Mouse (Mus musculus) heart, embryonic 12.5 days (tissue): ENCODE measurements around the gene Taf12. TPM values are rescaled to one million over a fixed set of nuclear protein-coding genes. Genes with fewer than 3 reads are reported as not detected.

Experiments
- ATAC-seq: fragments of 200-750 bp; cut with Nextera tagmentation; 2 replicates; pipeline ENCODE4 v1.8.0; 2017; ENCODE audit warnings: moderate TSS enrichment, moderate library complexity; ENCODE audit not compliant: insufficient number of reproducible peaks, low FRiP score
- H3K27ac ChIP-seq: fragments of 300-500 bp; sonication (generic); 2 replicates; pipeline ENCODE4 v1.5.1; 2016; ENCODE audit warnings: mild to moderate bottlenecking, moderate library complexity; ENCODE audit not compliant: poor library complexity, severe bottlenecking
- H3K27me3 ChIP-seq: fragments of 300-500 bp; sonication (generic); replicated peaks from 2 replicates; pipeline ENCODE4 v1.6.1; 2016; ENCODE audit warnings: mild to moderate bottlenecking, moderate library complexity
- H3K36me3 ChIP-seq: fragments of 300-500 bp; sonication (generic); 2 replicates; pipeline ENCODE4 v1.6.1; 2016; ENCODE audit warnings: mild to moderate bottlenecking, moderate library complexity
- H3K4me1 ChIP-seq: fragments of 300-500 bp; sonication (generic); replicated peaks from 2 replicates; pipeline ENCODE4 v1.6.1; 2016; ENCODE audit warnings: mild to moderate bottlenecking
- H3K4me2 ChIP-seq: fragments of 300-500 bp; sonication (generic); 2 replicates; pipeline ENCODE4 v1.6.1; 2016; ENCODE audit warnings: mild to moderate bottlenecking, moderate library complexity
- H3K4me3 ChIP-seq: fragments of 300-500 bp; sonication (generic); 2 replicates; pipeline ENCODE4 v1.5.1; 2016; ENCODE audit warnings: mild to moderate bottlenecking
- H3K9ac ChIP-seq: fragments of 300-500 bp; sonication (generic); 2 replicates; pipeline ENCODE4 v1.6.1; 2016; ENCODE audit warnings: mild to moderate bottlenecking, moderate library complexity
- H3K9me3 ChIP-seq: fragments of 300-500 bp; sonication (generic); replicated peaks from 2 replicates; pipeline ENCODE4 v1.6.1; 2016; ENCODE audit warnings: mild to moderate bottlenecking, moderate library complexity
- WGBS: fragments of 180-500 bp; shearing (Covaris S2); methylation state at CpG from one replicate; pipeline ENCODE4 v1.1.7; 2016; 5-methylcytosine and 5-hydroxymethylcytosine counted together
- polyA plus RNA-seq: library from polyadenylated mRNA; unstranded; fragments of >200 nt; fragmentation: Nextera tagmentation; extraction: Ambion mirVana; gene quantifications from 2 replicates; pipeline ENCODE4 v1.2.1, GENCODE M21; 2016

Gene Taf12
- polyA plus RNA-seq, 1 experiment from 2014 or later, result 34.7 TPM

DNA sequence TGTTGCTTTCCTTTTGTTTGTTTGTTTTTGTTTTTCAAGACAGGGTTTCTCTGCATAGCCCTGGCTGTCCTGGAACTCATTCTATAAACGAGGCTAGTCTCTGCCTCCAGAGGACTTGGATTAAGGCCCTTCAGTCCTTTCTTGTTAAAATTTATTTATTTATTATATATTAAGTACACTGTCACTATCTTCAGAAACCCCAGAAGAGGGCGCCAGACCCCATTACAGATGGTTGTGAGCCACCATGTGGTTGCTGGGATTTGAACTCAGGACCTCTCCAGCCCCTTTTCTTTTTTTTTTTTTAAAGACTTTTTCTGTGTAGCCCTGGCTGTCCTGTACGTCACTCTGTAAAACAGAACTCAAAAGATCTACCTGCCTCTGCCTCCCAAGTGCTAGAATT is 19.2 kb upstream of the Taf12 start:
- Histone ChIP-seq H3K4me1 (peaks cover 43% of the 10 kb centered on the region), H3K27me3 (no peaks in the 10 kb centered on the region), H3K9ac (no peak overlapping the region), H3K36me3 (peaks cover 17% of the 10 kb centered on the region), H3K4me2 (no peak overlapping the region), H3K4me3 (no peak overlapping the region), H3K9me3 (no peaks in the 10 kb centered on the region), H3K27ac (no peak overlapping the region)
- no peak for ATAC-seq
- 76% methylated on average over 3 of the region's 3 CpGs for WGBS

DNA sequence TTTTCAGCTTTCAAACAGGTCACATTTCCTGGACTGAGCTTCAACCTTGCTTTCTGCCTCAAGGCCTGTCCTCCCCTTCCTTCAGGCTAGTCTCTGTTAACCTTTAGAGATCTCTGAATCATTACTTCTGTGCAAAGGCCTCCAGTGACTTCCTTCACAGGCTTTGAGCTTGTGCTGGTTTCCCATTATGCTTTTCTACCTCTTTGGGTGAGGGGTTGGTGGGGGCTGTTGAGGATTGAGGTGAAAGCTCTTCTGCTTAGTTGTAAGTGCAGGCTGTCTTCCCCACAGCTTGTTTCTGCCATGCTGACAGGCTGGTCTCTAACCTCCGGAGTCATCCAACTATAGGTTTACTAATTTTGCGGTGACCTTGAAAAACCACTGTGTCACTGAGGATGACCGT is 17.8 kb upstream of the Taf12 start:
- Histone ChIP-seq H3K4me2 (no peak overlapping the region), H3K36me3 (peaks cover 3% of the 10 kb centered on the region), H3K9me3 (no peaks in the 10 kb centered on the region), H3K9ac (no peak overlapping the region), H3K4me1 (peaks cover 44% of the 10 kb centered on the region), H3K4me3 (no peak overlapping the region), H3K27me3 (no peaks in the 10 kb centered on the region), H3K27ac (no peak overlapping the region; the same call in 1 of the 2 replicates)
- ATAC-seq, result no peak
- WGBS, result 77% methylated on average over 3 of the region's 3 CpGs

- Histone ChIP-seq H3K4me2 (peak overlapping the region; percentile 92), H3K9ac (peak overlapping the region; percentile 45; the same call in 1 of the 2 replicates), H3K36me3 (no peaks in the 10 kb centered on the region), H3K4me3 (0 out of 2 replicates have a peak overlapping the region, but pooled peaks have one; percentile 95), H3K9me3 (no peaks in the 10 kb centered on the region), H3K27ac (peak overlapping the region; percentile 36), H3K4me1 (peaks cover 37% of the 10 kb centered on the region), H3K27me3 (no peaks in the 10 kb centered on the region)
- WGBS, result 56% methylated on average over 4 of the region's 4 CpGs
- no peak for ATAC-seq
Measured at GRCm38 (mm10) chr4:132259248-132259647, 14.9 kb upstream of the Taf12 start.

- peak overlapping the region; percentile 98 for H3K27ac ChIP-seq
- H3K9ac ChIP-seq, result peak overlapping the region; percentile 99
- no peaks in the 10 kb centered on the region for H3K9me3 ChIP-seq
- WGBS, result 3% methylated on average over 41 of the region's 64 CpGs
- H3K36me3 ChIP-seq, result no peaks in the 10 kb centered on the region
- H3K4me1 ChIP-seq, result peaks cover 33% of the 10 kb centered on the region
- no peaks in the 10 kb centered on the region for H3K27me3 ChIP-seq
- peak; percentile 91 for ATAC-seq
- peak overlapping the region; percentile 92 for H3K4me2 ChIP-seq
- peak overlapping the region; percentile 95 for H3K4me3 ChIP-seq
Measured at GRCm38 (mm10) chr4:132260404-132261379, 13.5 kb upstream of the Taf12 start.

GRCm38 (mm10) chr4:132261514-132262357 is 12.4 kb upstream of the Taf12 start, which contains the start of gene Gmeb1:
Gene Gmeb1 (minus strand): TSS chr4:132261602.
- Histone ChIP-seq H3K4me3 (peak within 1 kb of the TSS; percentile 95), H3K4me1 (peaks cover 26% of the 10 kb centered on the region), H3K36me3 (no peaks in the 10 kb centered on the region), H3K4me2 (peak within 1 kb of the TSS; percentile 92), H3K9me3 (no peaks in the 10 kb centered on the region), H3K27me3 (no peaks in the 10 kb centered on the region), H3K9ac (peak within 1 kb of the TSS; percentile 99), H3K27ac (peak within 1 kb of the TSS; percentile 98)
- peak; percentile 90 for ATAC-seq
- WGBS, result 13% methylated on average over 48 of the region's 49 CpGs

DNA sequence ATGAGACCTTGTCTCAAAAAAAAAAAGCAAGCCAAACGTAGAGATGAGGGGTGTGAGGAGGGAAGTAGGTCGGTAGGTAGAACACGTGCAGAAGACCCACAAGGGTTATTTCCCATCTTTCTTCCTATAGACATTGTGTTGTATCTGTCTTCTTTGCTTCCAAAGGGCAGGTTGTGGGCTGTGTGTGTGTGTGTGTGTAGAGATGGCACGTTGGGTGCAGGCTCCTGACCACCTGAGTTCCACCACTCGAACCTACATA is 11.9 kb upstream of the Taf12 start:
- H3K9me3 ChIP-seq, result no peaks in the 10 kb centered on the region
- WGBS, result 71% methylated on average over 5 of the region's 5 CpGs
- no peak for ATAC-seq
- H3K4me2 ChIP-seq, result peak overlapping the region; percentile 71
- H3K27me3 ChIP-seq, result no peaks in the 10 kb centered on the region
- no peak overlapping the region for H3K27ac ChIP-seq
- H3K36me3 ChIP-seq, result no peaks in the 10 kb centered on the region
- 0 out of 2 replicates have a peak overlapping the region, but pooled peaks have one; percentile 95 for H3K4me3 ChIP-seq
- no peak overlapping the region for H3K9ac ChIP-seq
- H3K4me1 ChIP-seq, result peaks cover 24% of the 10 kb centered on the region

DNA sequence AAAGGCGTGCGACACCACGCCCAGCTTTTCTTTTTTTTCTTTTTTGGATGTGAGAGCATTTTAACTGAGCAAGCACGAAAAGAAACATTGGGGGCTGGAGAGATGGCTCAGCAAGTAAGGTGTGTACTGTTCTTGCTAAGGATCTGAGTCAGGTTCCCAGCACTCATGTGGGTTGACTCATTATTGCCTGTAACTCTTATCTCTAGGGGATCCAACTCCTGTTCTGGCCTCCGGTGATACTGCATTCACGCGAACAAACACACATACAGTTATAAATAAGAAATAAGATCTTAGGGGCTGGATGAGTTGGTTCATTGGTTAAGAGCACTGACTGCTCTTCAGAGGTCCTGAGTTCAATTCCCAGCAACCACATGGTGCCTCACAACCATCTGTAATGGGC is 10.9 kb upstream of the Taf12 start:
- Histone ChIP-seq H3K4me2 (no peak overlapping the region), H3K9me3 (no peaks in the 10 kb centered on the region), H3K4me1 (peaks cover 22% of the 10 kb centered on the region), H3K27me3 (no peaks in the 10 kb centered on the region), H3K27ac (no peak overlapping the region), H3K9ac (no peak overlapping the region), H3K4me3 (no peak overlapping the region), H3K36me3 (no peaks in the 10 kb centered on the region)
- ATAC-seq, result no peak
- 91% methylated on average over 7 of the region's 7 CpGs for WGBS

DNA sequence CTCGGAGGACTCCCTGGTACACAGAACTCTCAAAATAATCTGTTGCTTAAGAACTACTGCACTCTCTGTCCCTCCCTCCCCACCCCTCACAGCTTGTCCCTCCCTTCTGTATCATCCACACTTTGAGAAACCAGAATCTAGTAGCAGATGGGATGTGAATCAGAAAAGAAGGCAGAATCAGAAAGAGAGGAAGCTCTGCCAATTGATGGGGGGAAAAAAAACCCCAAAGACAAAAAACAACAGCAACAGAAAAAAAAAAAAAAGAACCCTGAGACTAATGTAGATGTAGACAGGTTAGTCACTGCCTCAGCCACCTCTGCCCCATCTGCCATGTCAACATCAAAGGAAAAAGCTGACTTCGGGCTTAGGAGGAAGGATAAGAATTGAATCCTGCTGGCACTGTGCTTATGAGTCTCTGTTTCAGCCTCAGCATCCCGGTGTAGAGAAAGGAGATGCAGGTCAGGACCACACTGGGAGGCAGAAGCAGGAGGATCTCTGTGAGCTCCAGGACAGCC is 7.3 kb upstream of the Taf12 start:
- H3K27ac ChIP-seq, result no peak overlapping the region
- no peak overlapping the region for H3K4me2 ChIP-seq
- ATAC-seq, result no peak
- no peaks in the 10 kb centered on the region for H3K27me3 ChIP-seq
- peaks cover 3% of the 10 kb centered on the region; the same call in 1 of the 2 replicates for H3K4me1 ChIP-seq
- no peaks in the 10 kb centered on the region for H3K36me3 ChIP-seq
- H3K9ac ChIP-seq, result no peak overlapping the region
- 76% methylated on average over 3 of the region's 3 CpGs for WGBS
- H3K9me3 ChIP-seq, result no peaks in the 10 kb centered on the region
- H3K4me3 ChIP-seq, result no peak overlapping the region

DNA sequence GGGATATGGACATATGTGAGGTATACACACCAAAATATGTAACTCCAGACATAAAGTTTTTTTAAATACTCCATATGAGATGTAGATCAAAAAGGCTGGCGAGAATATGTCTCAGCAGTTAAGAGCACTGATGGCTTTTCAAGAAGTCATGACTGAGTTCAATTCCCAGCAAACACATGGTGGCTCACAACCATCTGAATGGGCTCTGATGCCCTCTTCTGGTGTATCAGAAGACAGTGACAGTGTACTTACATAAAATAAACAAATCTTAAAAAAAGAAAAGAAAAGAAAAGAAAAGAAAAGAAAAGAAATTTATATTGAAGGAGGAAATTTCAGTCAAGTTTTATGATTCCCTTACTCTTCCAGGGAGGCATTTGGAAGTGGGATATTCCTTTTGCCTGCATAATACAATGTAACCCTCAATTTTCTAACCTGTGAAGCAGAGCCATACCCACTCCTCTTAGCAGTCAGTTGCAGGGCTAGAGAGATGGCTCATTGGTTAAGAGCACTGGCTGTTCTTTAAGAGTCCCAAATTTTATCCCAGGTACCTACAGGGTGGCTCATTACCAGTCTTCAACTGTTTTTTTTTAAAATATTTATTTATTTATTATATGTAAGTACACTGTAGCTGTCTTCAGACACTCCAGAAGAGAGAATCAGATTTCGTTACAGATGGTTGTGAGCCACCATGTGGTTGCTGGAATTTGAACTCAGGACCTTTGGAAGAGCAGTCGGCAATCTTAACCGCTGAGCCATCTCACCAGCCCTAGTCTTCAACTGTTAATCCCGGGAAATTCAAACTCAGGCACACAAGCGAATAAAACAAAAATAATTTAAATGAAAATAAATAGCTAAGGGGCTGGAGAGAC is 5.1 kb upstream of the Taf12 start:
- ATAC-seq, result no peak
- Histone ChIP-seq H3K4me3 (no peak overlapping the region), H3K9me3 (no peaks in the 10 kb centered on the region), H3K27ac (peak overlapping the region; percentile 81), H3K9ac (no peak overlapping the region), H3K27me3 (no peaks in the 10 kb centered on the region), H3K4me2 (no peak overlapping the region), H3K4me1 (peaks cover 5% of the 10 kb centered on the region; the same call in 1 of the 2 replicates), H3K36me3 (no peaks in the 10 kb centered on the region)
- 17% methylated on average over 6 of the region's 6 CpGs for WGBS

DNA sequence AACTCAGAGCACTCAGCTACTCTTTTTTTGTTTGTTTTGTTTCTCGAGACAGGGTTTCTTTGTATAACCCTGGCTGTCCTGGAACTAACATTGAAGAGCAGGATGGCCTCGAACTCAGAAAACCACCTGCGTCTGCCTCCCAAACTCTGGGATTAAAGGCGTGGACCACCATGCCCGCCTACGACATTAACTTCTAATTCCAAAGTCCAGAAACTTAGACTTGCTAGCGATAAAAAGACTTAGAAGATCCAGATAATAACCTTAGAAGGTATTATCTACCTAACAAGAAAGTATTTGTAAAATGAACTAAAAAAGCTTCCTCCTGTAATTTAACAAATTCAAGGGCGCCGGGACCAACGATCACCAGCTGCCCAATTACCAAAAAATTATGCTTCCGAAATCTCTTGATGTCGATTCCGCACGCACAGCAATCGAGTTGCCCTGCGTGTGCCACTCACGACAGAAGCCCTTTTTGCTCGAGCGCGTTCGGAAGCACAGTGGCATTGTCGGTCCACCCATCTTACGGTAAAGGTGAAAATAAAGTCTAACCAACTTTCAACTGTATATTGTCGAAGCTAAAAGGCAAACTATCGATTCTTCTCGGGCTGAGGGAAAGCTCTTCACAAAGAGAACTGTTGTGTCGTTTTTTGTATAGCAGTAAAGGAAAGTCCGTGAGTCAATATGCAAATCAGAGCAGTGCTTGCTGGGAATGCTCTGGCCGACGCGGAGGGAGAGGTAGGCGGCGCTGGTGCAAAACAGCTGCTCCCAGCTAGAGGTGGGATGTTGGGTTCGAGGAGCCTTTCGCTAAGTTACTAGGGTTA is 4.2 kb upstream of the Taf12 start:
- peak overlapping the region; percentile 59 for H3K4me2 ChIP-seq
- peak; percentile 80 for ATAC-seq
- H3K27ac ChIP-seq, result peak overlapping the region; percentile 81
- no peaks in the 10 kb centered on the region for H3K9me3 ChIP-seq
- no peaks in the 10 kb centered on the region for H3K27me3 ChIP-seq
- WGBS, result under 1% methylated on average over 35 of the region's 35 CpGs
- H3K9ac ChIP-seq, result peak overlapping the region; percentile 47; the same call in 1 of the 2 replicates
- no peaks in the 10 kb centered on the region for H3K36me3 ChIP-seq
- peaks cover 5% of the 10 kb centered on the region; the same call in 1 of the 2 replicates for H3K4me1 ChIP-seq
- peak overlapping the region; percentile 26 for H3K4me3 ChIP-seq
